Mouse (Mus musculus): Measurements from ENCODE around the gene 5330417H12Rik. TPM values are rescaled to one million over a fixed set of nuclear protein-coding genes. Genes with fewer than 3 reads are reported as not detected.

Gene 5330417H12Rik
- polyA plus RNA-seq, 1 experiment from 2014 or later, result not detected

DNA sequence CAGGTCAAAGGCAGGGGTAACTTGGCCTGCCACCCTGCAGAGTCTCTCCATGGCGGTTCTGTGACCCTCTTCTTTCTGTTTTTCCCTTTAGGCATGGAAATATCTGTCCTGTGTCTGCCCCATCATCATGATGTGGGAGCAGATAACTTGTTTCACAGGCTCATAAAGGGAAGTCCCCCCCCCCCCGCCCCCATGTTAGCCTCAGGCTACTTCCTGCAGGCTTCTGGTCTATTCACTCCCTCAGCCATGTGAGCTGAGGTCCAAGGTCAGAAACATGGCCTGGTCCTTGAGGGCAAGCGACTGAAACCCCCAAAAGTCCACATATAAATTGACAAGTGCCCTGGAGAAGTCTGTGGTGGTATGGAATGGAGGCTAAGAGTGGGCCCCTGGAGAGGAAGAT, 4.8 kb downstream of the 5330417H12Rik start:
- Histone ChIP-seq H3K9me3 (ENCODE audit: control insufficient read depth, low read length) (no peaks in the 10 kb centered on the region), H3K27me3 (ENCODE audit: control insufficient read depth, insufficient read depth, low read length) (no peaks in the 10 kb centered on the region), H3K27ac (replicated peaks in 1 of 2; ENCODE audit: control insufficient read depth in 1 of 2, insufficient read depth in 1 of 2, low read depth in 2 of 2, low read length in 2 of 2) (no peak overlapping the region), H3K4me3 (ENCODE audit: control insufficient read depth in 1 of 2, insufficient read depth in 1 of 2, low read depth in 1 of 2, low read length in 2 of 2) (no peak overlapping the region), H3K9ac (ENCODE audit: low read length) (no peak overlapping the region), H3K4me1 (ENCODE audit: control insufficient read depth in 2 of 2, insufficient read depth in 2 of 2, low read length in 2 of 2) (no peaks in the 10 kb centered on the region; a peak in 1 of 4 replicates), H3K36me3 (ENCODE audit: control insufficient read depth, insufficient read depth, low read length) (no peaks in the 10 kb centered on the region), H3K4me2 (ENCODE audit: low read length) (no peak overlapping the region)
- WGBS, result 86% methylated on average over 3 of the region's 3 CpGs
- ATAC-seq (ENCODE audit: insufficient number of reproducible peaks, insufficient read depth, low FRiP score, low read depth), result no peak

DNA sequence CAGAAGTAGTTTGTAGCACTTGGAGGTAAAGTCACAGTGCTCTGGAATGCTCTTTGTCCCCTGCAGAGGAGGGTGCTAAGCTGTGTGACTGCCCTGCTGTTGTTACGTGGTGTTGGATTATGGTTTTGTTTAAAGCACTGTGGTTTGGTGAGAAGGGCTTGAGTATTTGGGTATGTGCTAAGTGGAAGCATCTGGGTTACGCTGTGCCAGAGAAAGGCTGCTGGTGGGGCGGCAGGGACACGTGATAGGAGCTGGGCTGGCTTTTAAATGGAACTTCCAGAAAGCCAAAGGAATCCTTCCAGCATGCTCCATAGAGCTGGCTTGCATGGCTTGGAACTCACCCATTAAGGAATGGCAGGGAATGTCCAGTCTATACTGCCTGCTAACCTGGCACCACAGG, 5.7 kb downstream of the 5330417H12Rik start:
- no peaks in the 10 kb centered on the region for H3K9me3 ChIP-seq (ENCODE audit: control insufficient read depth, low read length)
- 0 out of 2 replicates have a peak, but pooled peaks have one; percentile 21 for ATAC-seq (ENCODE audit: insufficient number of reproducible peaks, insufficient read depth, low FRiP score, low read depth)
- H3K4me2 ChIP-seq (ENCODE audit: low read length), result no peak overlapping the region
- H3K4me3 ChIP-seq (ENCODE audit: control insufficient read depth in 1 of 2, insufficient read depth in 1 of 2, low read depth in 1 of 2, low read length in 2 of 2), result no peak overlapping the region
- H3K36me3 ChIP-seq (ENCODE audit: control insufficient read depth, insufficient read depth, low read length), result no peaks in the 10 kb centered on the region
- H3K4me1 ChIP-seq (ENCODE audit: control insufficient read depth in 2 of 2, insufficient read depth in 2 of 2, low read length in 2 of 2), result no peaks in the 10 kb centered on the region; a peak in 1 of 4 replicates
- WGBS, result 54% methylated on average over 4 of the region's 4 CpGs
- no peaks in the 10 kb centered on the region for H3K27me3 ChIP-seq (ENCODE audit: control insufficient read depth, insufficient read depth, low read length)
- no peak overlapping the region for H3K9ac ChIP-seq (ENCODE audit: low read length)
- H3K27ac ChIP-seq (replicated peaks in 1 of 2; ENCODE audit: control insufficient read depth in 1 of 2, insufficient read depth in 1 of 2, low read depth in 2 of 2, low read length in 2 of 2), result no peak overlapping the region

DNA sequence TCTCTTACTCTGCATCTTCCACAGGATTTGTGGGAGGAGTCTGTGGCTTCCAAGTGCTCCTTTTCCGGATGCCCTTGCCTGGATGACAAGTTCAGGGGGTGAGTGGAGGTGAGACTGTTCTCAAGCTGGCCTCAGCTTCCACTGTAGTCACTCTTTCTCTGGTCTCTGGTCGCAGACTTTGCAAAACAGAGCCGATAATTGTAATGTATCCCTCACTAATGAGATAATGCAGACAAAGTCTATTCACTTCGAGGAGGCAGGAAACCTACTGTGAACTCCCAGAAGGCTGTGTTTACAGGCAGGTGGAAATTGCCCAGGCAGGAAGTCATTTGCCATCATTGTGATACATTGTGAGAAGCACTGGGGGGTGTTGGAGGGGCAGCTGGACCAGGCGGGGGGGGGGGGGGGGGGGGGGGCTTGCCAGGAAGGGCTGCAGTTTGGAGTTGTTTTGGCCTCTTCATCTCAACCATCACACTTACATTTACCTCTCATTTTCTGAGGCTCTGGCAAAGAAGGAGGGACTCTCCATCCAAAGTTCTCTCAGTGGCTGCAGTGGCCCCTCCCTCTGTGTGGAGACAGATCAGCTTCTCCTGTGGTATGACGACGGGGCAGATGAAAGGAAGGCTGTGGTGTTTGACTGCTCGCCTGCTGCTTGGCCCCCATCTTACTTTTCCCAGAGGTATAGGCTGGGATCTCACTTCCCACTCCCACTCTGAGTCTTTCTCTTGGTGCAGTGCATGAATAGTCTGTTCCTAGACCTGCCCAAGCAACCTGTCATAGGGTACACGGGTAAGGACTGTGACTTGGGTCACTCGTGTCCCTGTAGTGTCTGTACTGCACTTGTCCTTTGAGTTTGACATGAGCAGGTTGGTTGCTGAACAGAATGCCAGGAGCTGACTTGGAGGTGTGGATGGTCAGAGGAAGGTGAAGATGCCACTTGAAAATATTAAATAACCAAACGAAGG, 6.7 kb downstream of the 5330417H12Rik start:
- no peak overlapping the region for H3K4me2 ChIP-seq (ENCODE audit: low read length)
- peak; percentile 54; the same call in 1 of the 2 replicates for ATAC-seq (ENCODE audit: insufficient number of reproducible peaks, insufficient read depth, low FRiP score, low read depth)
- no peak overlapping the region for H3K27ac ChIP-seq (replicated peaks in 1 of 2; ENCODE audit: control insufficient read depth in 1 of 2, insufficient read depth in 1 of 2, low read depth in 2 of 2, low read length in 2 of 2)
- 31% methylated on average over 10 of the region's 11 CpGs for WGBS
- H3K27me3 ChIP-seq (ENCODE audit: control insufficient read depth, insufficient read depth, low read length), result no peaks in the 10 kb centered on the region
- no peak overlapping the region for H3K4me3 ChIP-seq (ENCODE audit: control insufficient read depth in 1 of 2, insufficient read depth in 1 of 2, low read depth in 1 of 2, low read length in 2 of 2)
- H3K9me3 ChIP-seq (ENCODE audit: control insufficient read depth, low read length), result no peaks in the 10 kb centered on the region
- H3K9ac ChIP-seq (ENCODE audit: low read length), result no peak overlapping the region
- H3K36me3 ChIP-seq (ENCODE audit: control insufficient read depth, insufficient read depth, low read length), result no peaks in the 10 kb centered on the region
- H3K4me1 ChIP-seq (ENCODE audit: control insufficient read depth in 2 of 2, insufficient read depth in 2 of 2, low read length in 2 of 2), result no peaks in the 10 kb centered on the region; a peak in 1 of 4 replicates

DNA sequence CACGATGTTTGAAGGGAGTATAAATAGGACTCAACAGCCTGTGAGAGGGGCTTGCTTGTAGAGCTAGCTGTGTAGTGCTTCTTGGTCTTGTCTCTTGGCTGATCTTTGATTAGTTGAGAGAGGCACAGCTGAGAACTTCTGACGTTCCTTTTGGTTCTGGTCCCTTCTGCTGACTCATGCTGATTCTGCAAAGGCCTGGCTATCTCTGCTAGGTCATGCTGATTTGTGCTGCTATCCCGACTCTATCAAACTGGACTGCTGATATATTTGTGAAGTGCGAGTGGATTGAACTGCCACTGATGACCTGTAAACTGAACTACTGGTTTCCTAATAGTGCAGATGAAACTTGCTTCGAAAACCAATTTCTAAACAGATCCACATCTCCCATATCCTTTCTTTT, 14.1 kb downstream of the 5330417H12Rik start:
- Histone ChIP-seq H3K36me3 (ENCODE audit: control insufficient read depth, insufficient read depth, low read length) (no peaks in the 10 kb centered on the region), H3K9ac (ENCODE audit: low read length) (no peak overlapping the region), H3K4me1 (ENCODE audit: control insufficient read depth in 2 of 2, insufficient read depth in 2 of 2, low read length in 2 of 2) (no peaks in the 10 kb centered on the region), H3K9me3 (ENCODE audit: control insufficient read depth, low read length) (no peaks in the 10 kb centered on the region), H3K4me2 (ENCODE audit: low read length) (no peak overlapping the region), H3K4me3 (ENCODE audit: control insufficient read depth in 1 of 2, insufficient read depth in 1 of 2, low read depth in 1 of 2, low read length in 2 of 2) (no peak overlapping the region), H3K27me3 (ENCODE audit: control insufficient read depth, insufficient read depth, low read length) (no peaks in the 10 kb centered on the region), H3K27ac (replicated peaks in 1 of 2; ENCODE audit: control insufficient read depth in 1 of 2, insufficient read depth in 1 of 2, low read depth in 2 of 2, low read length in 2 of 2) (no peak overlapping the region)
- no peak for ATAC-seq (ENCODE audit: insufficient number of reproducible peaks, insufficient read depth, low FRiP score, low read depth)
- WGBS, result 68% methylated on average over 5 of the region's 5 CpGs

DNA sequence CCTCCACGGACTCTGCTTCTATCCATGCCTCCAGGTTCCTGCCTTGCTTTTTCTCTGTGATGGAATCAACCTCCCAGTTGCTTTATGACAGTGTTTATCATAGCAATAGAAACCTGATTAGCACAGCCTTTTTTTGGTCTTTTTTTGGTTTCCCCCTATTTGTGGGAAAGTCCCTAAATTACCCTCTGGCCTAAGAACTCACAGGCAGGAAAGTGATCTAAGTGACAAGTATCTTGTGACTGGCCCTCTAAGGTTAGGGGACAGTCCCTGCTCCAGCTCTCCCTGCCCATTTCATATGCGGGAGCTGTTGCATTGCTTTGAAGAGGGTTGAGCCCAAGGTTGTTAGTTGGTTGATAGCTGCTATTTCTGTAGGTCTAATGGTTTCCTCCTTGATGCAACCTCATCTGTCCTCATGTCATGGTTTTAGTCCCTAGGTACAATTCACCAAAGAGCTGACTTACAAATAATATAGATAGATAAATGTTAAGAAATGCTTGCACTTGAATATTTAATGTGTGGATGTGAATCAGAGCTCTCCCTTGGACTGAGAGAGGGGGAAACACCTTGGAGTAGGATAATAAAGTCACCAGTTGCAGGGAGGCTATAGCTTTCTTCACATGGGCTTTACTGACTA, 15.2 kb downstream of the 5330417H12Rik start:
- Histone ChIP-seq H3K36me3 (ENCODE audit: control insufficient read depth, insufficient read depth, low read length) (no peaks in the 10 kb centered on the region), H3K27me3 (ENCODE audit: control insufficient read depth, insufficient read depth, low read length) (no peaks in the 10 kb centered on the region), H3K4me3 (ENCODE audit: control insufficient read depth in 1 of 2, insufficient read depth in 1 of 2, low read depth in 1 of 2, low read length in 2 of 2) (no peak overlapping the region), H3K9ac (ENCODE audit: low read length) (no peak overlapping the region), H3K4me2 (ENCODE audit: low read length) (no peak overlapping the region), H3K27ac (replicated peaks in 1 of 2; ENCODE audit: control insufficient read depth in 1 of 2, insufficient read depth in 1 of 2, low read depth in 2 of 2, low read length in 2 of 2) (no peak overlapping the region), H3K4me1 (ENCODE audit: control insufficient read depth in 2 of 2, insufficient read depth in 2 of 2, low read length in 2 of 2) (no peaks in the 10 kb centered on the region), H3K9me3 (ENCODE audit: control insufficient read depth, low read length) (no peaks in the 10 kb centered on the region)
- ATAC-seq (ENCODE audit: insufficient number of reproducible peaks, insufficient read depth, low FRiP score, low read depth), result no peak
- 80% methylated on average over 2 of the region's 2 CpGs for WGBS

DNA sequence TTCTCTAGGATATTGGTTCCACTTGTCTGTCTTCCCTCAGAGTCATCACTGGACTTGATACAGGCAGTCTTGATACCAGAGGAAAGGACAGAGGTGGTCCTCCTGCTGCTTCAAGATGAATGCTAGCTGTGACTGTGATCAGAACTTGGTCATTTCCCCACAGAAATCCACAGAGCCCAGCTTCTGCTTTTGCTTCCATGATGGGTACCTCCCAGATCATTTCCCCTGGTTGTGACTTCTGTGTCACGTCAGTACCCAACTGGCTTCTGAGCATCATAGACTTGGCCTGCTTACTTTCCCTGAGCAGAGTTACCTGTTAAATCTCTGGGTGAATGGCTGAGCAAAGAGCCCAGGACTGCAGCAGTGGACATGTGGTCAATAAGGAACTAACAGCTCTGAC, 17.2 kb downstream of the 5330417H12Rik start:
- WGBS, result 89% methylated on average over 1 of the region's 1 CpGs

DNA sequence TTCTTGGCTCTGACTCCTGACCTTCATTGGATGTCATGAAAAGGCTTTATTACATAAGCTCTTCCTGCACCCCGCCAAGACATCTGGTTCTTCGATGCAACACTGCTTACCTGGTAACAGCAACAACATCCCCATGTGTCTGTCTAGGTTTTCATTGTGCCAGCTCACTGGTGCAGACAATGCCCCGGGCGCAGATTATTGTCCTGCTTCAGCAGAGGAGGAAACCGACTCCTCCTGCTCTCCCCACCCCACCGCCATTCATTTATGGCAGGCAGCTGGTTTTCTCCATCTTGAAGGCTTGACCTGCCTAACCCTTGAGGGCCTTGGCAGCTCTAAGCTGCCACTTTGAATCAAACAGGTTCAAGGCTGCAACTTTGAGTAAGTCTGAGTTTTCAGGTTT, 22.0 kb downstream of the 5330417H12Rik start:
- Histone ChIP-seq H3K9ac (ENCODE audit: low read length) (no peak overlapping the region), H3K4me3 (ENCODE audit: control insufficient read depth in 1 of 2, insufficient read depth in 1 of 2, low read depth in 1 of 2, low read length in 2 of 2) (no peak overlapping the region), H3K9me3 (ENCODE audit: control insufficient read depth, low read length) (no peaks in the 10 kb centered on the region), H3K4me2 (ENCODE audit: low read length) (no peak overlapping the region), H3K4me1 (ENCODE audit: control insufficient read depth in 2 of 2, insufficient read depth in 2 of 2, low read length in 2 of 2) (no peaks in the 10 kb centered on the region), H3K27me3 (ENCODE audit: control insufficient read depth, insufficient read depth, low read length) (no peaks in the 10 kb centered on the region), H3K36me3 (ENCODE audit: control insufficient read depth, insufficient read depth, low read length) (no peaks in the 10 kb centered on the region), H3K27ac (replicated peaks in 1 of 2; ENCODE audit: control insufficient read depth in 1 of 2, insufficient read depth in 1 of 2, low read depth in 2 of 2, low read length in 2 of 2) (no peak overlapping the region)
- ATAC-seq (ENCODE audit: insufficient number of reproducible peaks, insufficient read depth, low FRiP score, low read depth), result no peak
- WGBS, result 89% methylated on average over 6 of the region's 6 CpGs

More for the DNA sequence above, 17.2 kb downstream of the 5330417H12Rik start:
- H3K27ac ChIP-seq (replicated peaks in 1 of 2; ENCODE audit: control insufficient read depth in 1 of 2, insufficient read depth in 1 of 2, low read depth in 2 of 2, low read length in 2 of 2), result no peak overlapping the region
- H3K4me3 ChIP-seq (ENCODE audit: control insufficient read depth in 1 of 2, insufficient read depth in 1 of 2, low read depth in 1 of 2, low read length in 2 of 2), result no peak overlapping the region
- no peak overlapping the region for H3K9ac ChIP-seq (ENCODE audit: low read length)
- no peak overlapping the region for H3K4me2 ChIP-seq (ENCODE audit: low read length)
- H3K4me1 ChIP-seq (ENCODE audit: control insufficient read depth in 2 of 2, insufficient read depth in 2 of 2, low read length in 2 of 2), result no peaks in the 10 kb centered on the region
- no peaks in the 10 kb centered on the region for H3K27me3 ChIP-seq (ENCODE audit: control insufficient read depth, insufficient read depth, low read length)
- no peaks in the 10 kb centered on the region for H3K9me3 ChIP-seq (ENCODE audit: control insufficient read depth, low read length)
- no peaks in the 10 kb centered on the region for H3K36me3 ChIP-seq (ENCODE audit: control insufficient read depth, insufficient read depth, low read length)
- ATAC-seq (ENCODE audit: insufficient number of reproducible peaks, insufficient read depth, low FRiP score, low read depth), result no peak
